Mouse (Mus musculus) heart, postnatal 14 days (tissue): ENCODE results near the gene Znrf3. TPM values are rescaled to one million over a fixed set of nuclear protein-coding genes. Genes with fewer than 3 reads are reported as not detected.

ENCODE experiments used
- DNase-seq, 2 experiments: peaks; one replicate each; pipeline ENCODE4 v3.0.0; 2021 to 2022
- intact Hi-C: fragments of 180-260 bp; cut with DNase I; formaldehyde crosslinking; loops from one replicate; pipeline ENCODE4 v1.15.1; 2025
- total RNA-seq, 2 experiments: library from RNA; stranded (reverse); gene quantifications; 2 replicates each; pipeline ENCODE4 v1.2.3; 2021

Gene Znrf3
- total RNA-seq, 2 experiments from 2014 or later: 10.4 to 12.6 TPM

DNA sequence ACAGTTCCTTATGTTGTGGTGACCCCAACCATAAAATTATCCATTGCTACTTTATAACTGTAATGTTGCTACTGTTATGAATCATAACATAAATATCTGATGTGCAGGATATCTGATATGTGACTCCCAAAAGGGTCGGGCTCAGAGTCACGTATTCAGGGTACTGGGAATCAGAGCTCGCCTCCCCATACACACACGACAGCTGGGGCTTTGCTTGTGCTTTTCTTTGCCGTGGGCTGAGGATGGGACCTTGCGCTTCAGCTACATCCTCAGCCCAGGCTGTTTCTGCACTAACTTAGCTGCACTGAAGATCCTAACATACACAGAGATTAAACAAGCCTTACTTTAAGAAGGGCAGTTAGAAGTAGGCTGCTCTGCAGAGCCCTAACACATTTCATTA, 193.5 kb downstream of the Znrf3 start:
- intact Hi-C loops: no loop called here

GRCm38 (mm10) chr11:5248200-5248599, 196.4 kb downstream of the Znrf3 start:
- no peak for DNase-seq
- intact Hi-C loops: no loop called here

More for the DNA sequence above, 193.5 kb downstream of the Znrf3 start:
- no peak for DNase-seq

- DNase-seq: no peak
- intact Hi-C loops: loop anchor here (2.0 kb wide), 1 partner anchor 15 kb away; the partner anchor contains the start of gene Kremen1
Measured at GRCm38 (mm10) chr11:5245431-5245830, 199.2 kb downstream of the Znrf3 start.

- no peak for DNase-seq
- intact Hi-C loops: loop anchor here (2.0 kb wide), 1 partner anchor 16 kb away; the partner anchor contains the start of gene Kremen1
Measured at GRCm38 (mm10) chr11:5244749-5245130, 199.9 kb downstream of the Znrf3 start.

GRCm38 (mm10) chr11:5243812-5244748, 200.6 kb downstream of the Znrf3 start:
- DNase-seq: peak; percentile 52 to 65
- intact Hi-C loops: loop anchor here (2.0 kb wide), 1 partner anchor 17 kb away; the partner anchor contains the start of gene Kremen1

GRCm38 (mm10) chr11:5243208-5243607, 201.4 kb downstream of the Znrf3 start:
- DNase-seq: no peak
- intact Hi-C loops: no loop called here

GRCm38 (mm10) chr11:5242158-5242557, 202.5 kb downstream of the Znrf3 start:
- intact Hi-C loops: no loop called here
- no peak for DNase-seq

GRCm38 (mm10) chr11:5239706-5240690, 204.6 kb downstream of the Znrf3 start:
- intact Hi-C loops: no loop called here
- no peak for DNase-seq

Other genes starting within 250 kb of the Znrf3 start
- gene Kremen1, start 183.3 kb downstream of the Znrf3 start, total RNA-seq: 10 to 100 TPM; 69.9 to 70.5 TPM
- 10 to 100 TPM; 50.8 to 65.3 TPM for gene Xbp1, start 75.8 kb upstream of the Znrf3 start, total RNA-seq
- 10 to 100 TPM; 17.6 to 20.5 TPM for gene Ccdc117, start 97.3 kb upstream of the Znrf3 start, total RNA-seq
- gene Ankrd36, start 124.8 kb upstream of the Znrf3 start, total RNA-seq: not detected